Mouse (Mus musculus): ENCODE measurements around the gene Rnf224.

DNA sequence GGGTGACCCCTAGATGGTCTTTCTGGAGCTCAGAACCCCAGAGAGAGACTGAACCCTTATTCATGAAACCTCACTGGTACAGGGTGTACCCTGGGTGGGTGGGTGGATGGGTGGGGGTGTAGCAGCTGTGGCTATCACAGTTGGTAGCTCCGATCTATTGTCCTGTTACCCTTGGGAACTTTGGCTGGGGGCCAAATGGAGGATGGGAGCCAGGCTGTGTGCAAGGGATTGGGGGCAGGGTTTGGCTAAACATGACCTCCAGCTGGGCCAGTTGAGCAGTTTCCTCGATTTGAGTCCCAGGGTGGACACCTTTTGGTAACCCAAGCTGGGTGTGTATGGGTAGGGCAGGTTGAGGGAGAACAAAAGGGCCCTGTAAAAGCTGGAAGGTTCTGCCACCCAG, 30.1 kb upstream of the Rnf224 start:
- TF ChIP-seq GATA1 (IDR thresholded peaks at IDR 0.05; ENCODE audit: borderline replicate concordance, low read length) (no peak), POLR2AphosphoS5 (IDR thresholded peaks at IDR 0.05; ENCODE audit: insufficient replicate concordance, low read depth, low read length) (no peak), CTCF (IDR thresholded peaks at IDR 0.05; ENCODE audit: low read depth, low read length) (no peak), TAL1 (conservative IDR thresholded peaks at IDR 0.05; ENCODE audit: low read depth, low read length) (no peak), GATA2 (IDR thresholded peaks at IDR 0.05; ENCODE audit: borderline replicate concordance, low read depth, low read length) (no peak)

Measured in G1E (cell line).